Mouse (Mus musculus): ENCODE data around the gene Snrnp48. TPM values are rescaled to one million over a fixed set of nuclear protein-coding genes. Genes with fewer than 3 reads are reported as not detected.

Snrnp48 gene
- polyA plus RNA-seq, 1 experiment from 2014 or later, result 32.9 TPM

DNA sequence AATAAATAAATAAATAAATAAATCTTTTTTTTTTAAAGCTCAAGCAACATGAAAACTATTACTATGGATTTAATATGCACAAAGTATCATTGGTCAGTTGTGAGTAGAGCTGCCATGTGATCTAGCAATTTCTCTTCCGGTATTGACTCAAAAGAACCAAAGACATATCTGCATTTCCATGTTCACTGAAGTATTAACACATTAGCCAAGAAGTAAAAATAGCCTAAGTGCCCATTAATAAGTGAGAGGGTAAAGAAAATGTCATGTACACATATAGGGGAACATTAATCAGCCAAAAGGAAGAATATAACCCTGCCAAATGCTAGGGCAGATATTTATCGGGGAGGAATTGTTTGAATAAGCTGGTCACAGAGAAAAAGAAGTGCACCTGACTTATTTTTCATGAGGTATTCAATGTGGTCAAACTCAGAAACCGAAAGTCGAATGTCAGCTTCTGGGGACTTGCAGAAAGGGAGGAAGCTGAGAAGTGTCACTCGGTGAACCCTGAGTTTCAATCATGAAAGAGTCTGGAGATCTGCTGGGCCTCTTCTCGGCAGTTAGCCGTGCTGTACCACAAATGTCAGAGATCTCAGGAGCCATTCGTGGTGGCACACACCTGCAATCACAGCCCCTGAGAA, 64.4 kb downstream of the Snrnp48 start:
- no peaks in the 10 kb centered on the region for H3K36me3 ChIP-seq
- WGBS, result 87% methylated on average over 8 of the region's 8 CpGs
- ATAC-seq (ENCODE audit: insufficient number of reproducible peaks, low FRiP score, low TSS enrichment, low read depth), result no peak
- H3K4me3 ChIP-seq (replicated peaks), result no peak overlapping the region
- no peak overlapping the region for H3K27ac ChIP-seq (replicated peaks)
- H3K4me2 ChIP-seq (replicated peaks), result no peak overlapping the region
- no peaks in the 10 kb centered on the region for H3K9me3 ChIP-seq (replicated peaks)
- no peaks in the 10 kb centered on the region for H3K27me3 ChIP-seq
- no peak overlapping the region for H3K9ac ChIP-seq
- no peaks in the 10 kb centered on the region for H3K4me1 ChIP-seq

DNA sequence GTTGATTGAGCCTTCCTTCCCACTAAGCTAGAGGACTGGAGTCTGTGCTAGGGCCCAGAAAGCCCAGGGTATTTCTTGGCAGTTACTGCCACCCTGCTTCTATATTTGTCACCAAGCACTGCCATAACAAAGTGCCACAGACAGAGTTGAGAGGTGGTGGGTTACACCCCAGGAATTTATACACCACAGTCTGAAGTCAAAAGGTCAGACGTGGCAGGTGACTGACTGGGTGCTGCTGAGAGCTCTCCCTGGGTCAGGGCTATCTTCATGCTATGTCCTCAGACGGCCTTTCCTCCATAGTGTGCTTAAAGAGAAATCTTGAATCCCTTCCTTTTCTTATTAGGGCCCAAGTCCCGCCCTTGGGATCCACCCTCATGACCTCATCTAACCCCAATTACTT, 67.9 kb downstream of the Snrnp48 start:
- 67% methylated on average over 3 of the region's 3 CpGs for WGBS
- no peak overlapping the region for H3K4me2 ChIP-seq (replicated peaks)
- no peaks in the 10 kb centered on the region for H3K4me1 ChIP-seq
- ATAC-seq (ENCODE audit: insufficient number of reproducible peaks, low FRiP score, low TSS enrichment, low read depth), result no peak
- H3K9ac ChIP-seq, result no peak overlapping the region
- H3K27me3 ChIP-seq, result no peaks in the 10 kb centered on the region
- no peaks in the 10 kb centered on the region for H3K9me3 ChIP-seq (replicated peaks)
- no peak overlapping the region for H3K4me3 ChIP-seq (replicated peaks)
- H3K27ac ChIP-seq (replicated peaks), result no peak overlapping the region
- H3K36me3 ChIP-seq, result no peaks in the 10 kb centered on the region

Other genes with a start within 250 kb of the Snrnp48 start
- 130 and 131 TPM in 2 replicates for gene Ssr1, start 210.7 kb upstream of the Snrnp48 start, polyA plus RNA-seq (2015; fragmentation: Nextera tagmentation; extraction: Ambion mirVana)
- 46.4 and 52.2 TPM in 2 replicates for gene Riok1, start 167.9 kb upstream of the Snrnp48 start, polyA plus RNA-seq (2015; fragmentation: Nextera tagmentation; extraction: Ambion mirVana)
- 1.5 and 1.6 TPM in 2 replicates for gene Cage1, start 167.9 kb upstream of the Snrnp48 start, polyA plus RNA-seq (2015; fragmentation: Nextera tagmentation; extraction: Ambion mirVana)
- 48.5 and 57.2 TPM in 2 replicates for gene Dsp, start 53.6 kb upstream of the Snrnp48 start, polyA plus RNA-seq (2015; fragmentation: Nextera tagmentation; extraction: Ambion mirVana)
- 5.1 and 5.2 TPM in 2 replicates for gene Bmp6, start 140.2 kb downstream of the Snrnp48 start, polyA plus RNA-seq (2015; fragmentation: Nextera tagmentation; extraction: Ambion mirVana)